Mouse (Mus musculus) midbrain, embryonic 15.5 days (tissue): ENCODE results near the gene Clk2. TPM values are rescaled to one million over a fixed set of nuclear protein-coding genes. Genes with fewer than 3 reads are reported as not detected.

Source experiments
- ATAC-seq: fragments of 200-750 bp; cut with Nextera tagmentation; replicated peaks from 2 replicates; pipeline ENCODE4 v1.8.0; 2017; ENCODE audit warnings: moderate TSS enrichment
- H3K27ac ChIP-seq: fragments of 300-500 bp; sonication (generic); 2 replicates; pipeline ENCODE4 v1.5.1; 2015; ENCODE audit warnings: mild to moderate bottlenecking, inconsistent platforms
- H3K27me3 ChIP-seq: fragments of 300-500 bp; sonication (generic); replicated peaks from 2 replicates; pipeline ENCODE4 v1.6.1; 2015; ENCODE audit warnings: inconsistent platforms
- H3K36me3 ChIP-seq: fragments of 300-500 bp; sonication (generic); replicated peaks from 2 replicates; pipeline ENCODE4 v1.6.1; 2015; ENCODE audit warnings: inconsistent platforms
- H3K4me1 ChIP-seq: fragments of 300-500 bp; sonication (generic); 2 replicates; pipeline ENCODE4 v1.6.1; 2015; ENCODE audit warnings: inconsistent platforms
- H3K4me2 ChIP-seq: fragments of 300-500 bp; sonication (generic); 2 replicates; pipeline ENCODE4 v1.6.1; 2015; ENCODE audit warnings: inconsistent platforms, mild to moderate bottlenecking, moderate library complexity
- H3K4me3 ChIP-seq: fragments of 300-500 bp; sonication (generic); 2 replicates; pipeline ENCODE4 v1.5.1; 2015; ENCODE audit warnings: mild to moderate bottlenecking, inconsistent platforms
- H3K9ac ChIP-seq: fragments of 300-500 bp; sonication (generic); 2 replicates; pipeline ENCODE4 v1.6.1; 2015; ENCODE audit warnings: mild to moderate bottlenecking, inconsistent platforms
- H3K9me3 ChIP-seq: fragments of 300-500 bp; sonication (generic); 2 replicates; pipeline ENCODE4 v1.6.1; 2016; ENCODE audit warnings: inconsistent platforms
- WGBS: fragments of 180-500 bp; shearing (Covaris S2); methylation state at CpG from one replicate; pipeline ENCODE4 v1.1.7; 2015; ENCODE audit warnings: mixed read lengths; 5-methylcytosine and 5-hydroxymethylcytosine counted together
- polyA plus RNA-seq: library from polyadenylated mRNA; unstranded; fragments of >200 nt; fragmentation: Nextera tagmentation; extraction: Ambion mirVana; gene quantifications from 2 replicates; pipeline ENCODE4 v1.2.1, GENCODE M21; 2015

The Clk2 gene
- polyA plus RNA-seq = 22.4 and 26.7 TPM in 2 replicates

- no peaks in the 10 kb centered on the region for H3K27me3 ChIP-seq
- peak within 1 kb of the TSS; percentile 61 for H3K4me2 ChIP-seq
- peak within 1 kb of the TSS; percentile 59 for H3K9ac ChIP-seq
- H3K36me3 ChIP-seq = peaks cover 10% of the 10 kb centered on the region; the same call in 1 of the 2 replicates
- H3K9me3 ChIP-seq = no peaks in the 10 kb centered on the region
- H3K4me3 ChIP-seq = peak within 1 kb of the TSS; percentile 59
- H3K27ac ChIP-seq = peak within 1 kb of the TSS; percentile 85
- under 1% methylated on average over 63 of the region's 79 CpGs for WGBS
- peak; percentile 96 for ATAC-seq
- peaks cover 24% of the 10 kb centered on the region for H3K4me1 ChIP-seq
These were observed at the start of gene Clk2 for GRCm38 (mm10) chr3:89164506-89165267. TSS of gene Clk2 (plus strand) at chr3:89164795.

GRCm38 (mm10) chr3:89115522-89115921, 49.1 kb upstream of the Clk2 start:
- Histone ChIP-seq H3K36me3 (no peaks in the 10 kb centered on the region), H3K4me3 (no peak overlapping the region), H3K9me3 (no peaks in the 10 kb centered on the region), H3K27me3 (no peaks in the 10 kb centered on the region), H3K9ac (no peak overlapping the region), H3K4me2 (no peak overlapping the region), H3K4me1 (no peaks in the 10 kb centered on the region), H3K27ac (no peak overlapping the region)
- ATAC-seq = no peak
- WGBS = 11% methylated on average over 2 of the region's 2 CpGs

DNA sequence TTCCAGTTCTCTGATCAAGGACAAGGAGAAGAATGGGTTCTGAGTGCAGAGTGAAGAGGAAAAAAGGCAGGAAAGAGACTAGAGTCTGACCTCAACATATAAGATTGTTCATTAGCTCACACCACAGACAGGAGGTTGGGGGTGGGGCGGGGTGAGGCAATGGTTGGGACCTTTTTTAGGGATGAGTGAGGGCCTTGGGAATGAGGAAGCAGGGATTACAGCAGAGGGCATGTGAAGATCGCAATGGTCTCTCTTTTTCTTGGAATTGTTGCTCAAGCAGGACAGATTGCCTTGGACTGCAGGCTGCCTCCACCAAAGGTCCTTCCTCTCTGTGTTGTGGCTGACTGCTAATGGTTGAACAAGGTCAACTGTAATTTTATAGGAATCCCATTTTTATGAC, 41.3 kb upstream of the Clk2 start:
- Histone ChIP-seq H3K4me1 (no peaks in the 10 kb centered on the region), H3K4me3 (no peak overlapping the region), H3K27me3 (no peaks in the 10 kb centered on the region), H3K4me2 (no peak overlapping the region), H3K9ac (no peak overlapping the region), H3K9me3 (no peaks in the 10 kb centered on the region), H3K36me3 (no peaks in the 10 kb centered on the region), H3K27ac (no peak overlapping the region)
- WGBS = 81% methylated on average over 2 of the region's 2 CpGs
- ATAC-seq = no peak

DNA sequence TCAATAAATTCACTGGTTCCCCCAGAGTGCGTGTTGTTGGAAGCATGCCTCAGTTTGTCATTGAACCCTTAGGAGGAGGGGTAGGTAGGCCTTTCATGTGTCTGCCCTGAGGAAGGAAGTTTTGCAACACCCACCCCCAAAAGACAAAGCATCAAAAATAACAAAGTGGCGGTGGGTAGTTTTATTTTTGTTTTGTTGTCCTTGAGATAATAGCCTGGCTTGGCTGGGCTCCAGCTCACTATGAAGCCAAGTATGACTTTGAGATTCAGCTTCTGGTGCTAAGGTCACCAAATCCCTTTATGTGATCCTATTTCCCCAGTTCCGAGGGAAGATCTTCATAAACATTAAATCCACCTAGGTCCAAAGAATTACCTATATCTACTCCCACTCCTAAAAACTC, 40.4 kb upstream of the Clk2 start:
- H3K9ac ChIP-seq = no peak overlapping the region

DNA sequence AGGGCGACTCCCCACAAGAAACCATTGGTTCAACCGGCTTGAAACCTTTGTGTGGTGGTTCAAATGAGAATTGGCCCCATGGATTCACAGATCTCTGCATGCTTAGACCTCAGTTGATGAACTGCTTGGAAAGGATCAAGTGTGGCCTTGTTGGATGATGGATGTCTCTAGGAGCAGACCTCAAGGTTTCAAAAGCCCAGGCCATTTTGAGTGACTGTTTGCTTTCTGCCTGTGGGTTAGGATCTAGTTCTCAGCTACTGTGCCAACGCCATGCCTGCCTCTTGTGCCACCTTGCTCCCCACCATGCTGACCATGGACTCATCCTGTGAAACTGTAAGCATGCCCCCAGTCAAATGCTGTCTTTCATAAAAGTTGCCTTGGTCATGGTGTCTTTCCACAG, 38.6 kb upstream of the Clk2 start:
- Histone ChIP-seq H3K4me3 (no peak overlapping the region), H3K27ac (no peak overlapping the region), H3K27me3 (no peaks in the 10 kb centered on the region), H3K9me3 (no peaks in the 10 kb centered on the region), H3K36me3 (no peaks in the 10 kb centered on the region), H3K9ac (no peak overlapping the region), H3K4me2 (no peak overlapping the region), H3K4me1 (no peaks in the 10 kb centered on the region)
- 89% methylated on average over 3 of the region's 3 CpGs for WGBS
- no peak for ATAC-seq

More for the DNA sequence above, 40.4 kb upstream of the Clk2 start:
- H3K4me2 ChIP-seq = no peak overlapping the region
- no peaks in the 10 kb centered on the region for H3K4me1 ChIP-seq
- H3K4me3 ChIP-seq = no peak overlapping the region
- no peaks in the 10 kb centered on the region for H3K27me3 ChIP-seq
- no peaks in the 10 kb centered on the region for H3K36me3 ChIP-seq
- 77% methylated on average over 3 of the region's 3 CpGs for WGBS
- no peaks in the 10 kb centered on the region for H3K9me3 ChIP-seq
- ATAC-seq = no peak
- no peak overlapping the region for H3K27ac ChIP-seq

GRCm38 (mm10) chr3:89129908-89130307, 34.7 kb upstream of the Clk2 start:
- no peak overlapping the region for H3K4me3 ChIP-seq
- no peaks in the 10 kb centered on the region for H3K27me3 ChIP-seq
- H3K9me3 ChIP-seq = no peaks in the 10 kb centered on the region
- 96% methylated on average over 3 of the region's 3 CpGs for WGBS
- H3K9ac ChIP-seq = no peak overlapping the region
- no peak overlapping the region for H3K4me2 ChIP-seq
- H3K4me1 ChIP-seq = peaks cover 7% of the 10 kb centered on the region; the same call in 1 of the 2 replicates
- no peak for ATAC-seq
- no peaks in the 10 kb centered on the region for H3K36me3 ChIP-seq
- H3K27ac ChIP-seq = no peak overlapping the region

DNA sequence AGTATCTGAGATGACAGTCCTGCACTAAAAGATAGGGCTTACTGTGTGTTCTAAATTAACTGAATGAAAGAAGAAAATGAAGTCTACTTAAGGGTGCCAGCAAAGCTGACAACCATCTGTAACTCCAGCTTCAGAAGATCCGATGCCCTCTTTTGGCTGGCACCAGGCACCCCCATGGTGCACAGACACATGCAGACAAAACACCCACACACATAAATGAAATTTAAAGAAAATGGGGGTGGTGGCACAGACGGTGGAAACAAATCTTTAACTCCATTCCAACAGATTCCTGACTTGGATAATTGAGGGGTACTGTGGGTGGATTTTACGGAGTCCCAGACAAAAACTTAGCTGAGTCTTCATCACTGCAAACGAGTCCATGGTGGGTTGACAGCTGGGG, 32.8 kb upstream of the Clk2 start:
- Histone ChIP-seq H3K9me3 (no peaks in the 10 kb centered on the region), H3K9ac (peak overlapping the region; percentile 28; the same call in 1 of the 2 replicates), H3K27me3 (no peaks in the 10 kb centered on the region), H3K4me3 (no peak overlapping the region), H3K4me2 (peak overlapping the region; percentile 54), H3K27ac (no peak overlapping the region), H3K4me1 (peaks cover 7% of the 10 kb centered on the region; the same call in 1 of the 2 replicates), H3K36me3 (no peaks in the 10 kb centered on the region)
- WGBS = 47% methylated on average over 4 of the region's 4 CpGs
- no peak for ATAC-seq

GRCm38 (mm10) chr3:89132285-89133062, 32.1 kb upstream of the Clk2 start:
- WGBS = 14% methylated on average over 30 of the region's 30 CpGs
- peak; percentile 20; the same call in 1 of the 2 replicates for ATAC-seq

DNA sequence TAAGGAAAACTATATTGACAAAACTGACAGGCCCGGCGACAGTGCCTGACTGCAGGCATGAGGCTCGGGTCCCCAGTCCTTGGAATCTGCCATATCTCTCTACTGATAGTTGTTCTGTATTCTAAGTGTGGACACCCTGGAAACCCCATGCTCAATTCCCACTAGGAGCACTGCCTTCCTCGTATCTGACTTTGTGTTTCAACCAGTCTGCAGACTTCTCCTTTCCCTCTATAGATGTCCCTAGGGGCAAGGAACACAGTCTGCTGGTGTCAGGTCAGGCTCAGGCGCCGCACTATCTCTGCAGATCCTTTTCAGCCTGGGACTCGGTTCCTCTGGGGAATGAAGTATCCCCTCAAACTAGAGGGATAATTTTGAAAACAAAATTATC, 31.5 kb upstream of the Clk2 start:
- Histone ChIP-seq H3K9ac (no peak overlapping the region), H3K4me3 (no peak overlapping the region), H3K36me3 (no peaks in the 10 kb centered on the region), H3K4me2 (no peak overlapping the region), H3K4me1 (peaks cover 7% of the 10 kb centered on the region; the same call in 1 of the 2 replicates), H3K27me3 (no peaks in the 10 kb centered on the region), H3K27ac (no peak overlapping the region), H3K9me3 (no peaks in the 10 kb centered on the region)
- ATAC-seq = no peak
- WGBS = 83% methylated on average over 7 of the region's 7 CpGs

More at GRCm38 (mm10) chr3:89132285-89133062, 32.1 kb upstream of the Clk2 start:
- Histone ChIP-seq H3K4me1 (peaks cover 7% of the 10 kb centered on the region; the same call in 1 of the 2 replicates), H3K4me3 (peak overlapping the region; percentile 30), H3K36me3 (no peaks in the 10 kb centered on the region), H3K4me2 (peak overlapping the region; percentile 54), H3K27me3 (no peaks in the 10 kb centered on the region), H3K9ac (peak overlapping the region; percentile 28; the same call in 1 of the 2 replicates), H3K27ac (no peak overlapping the region), H3K9me3 (no peaks in the 10 kb centered on the region)

DNA sequence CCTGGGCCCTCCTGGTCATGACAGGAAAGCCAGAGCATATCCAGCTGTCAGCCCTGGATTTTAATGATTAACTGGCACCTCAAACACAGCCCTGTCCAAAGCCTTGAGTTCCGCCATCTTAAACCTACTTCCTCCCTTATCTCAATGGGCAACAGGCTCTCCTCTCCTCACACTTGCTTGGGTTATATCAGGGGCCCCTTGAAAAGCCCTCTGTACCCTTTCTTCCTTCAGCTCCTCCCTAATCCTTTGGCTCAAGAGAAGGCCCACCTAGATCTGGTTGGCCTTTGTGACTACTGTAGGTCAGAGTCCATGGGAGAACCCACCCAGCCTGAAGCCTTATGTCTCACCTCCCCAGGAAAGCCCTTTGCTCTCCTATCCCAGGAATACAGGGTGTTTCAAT, 30.8 kb upstream of the Clk2 start:
- H3K27ac ChIP-seq = no peak overlapping the region
- H3K27me3 ChIP-seq = no peaks in the 10 kb centered on the region
- no peak overlapping the region for H3K4me3 ChIP-seq
- no peak for ATAC-seq
- WGBS = 88% methylated on average over 1 of the region's 1 CpGs
- H3K4me1 ChIP-seq = peaks cover 7% of the 10 kb centered on the region; the same call in 1 of the 2 replicates
- no peak overlapping the region for H3K4me2 ChIP-seq
- no peaks in the 10 kb centered on the region for H3K9me3 ChIP-seq
- no peak overlapping the region for H3K9ac ChIP-seq
- no peaks in the 10 kb centered on the region for H3K36me3 ChIP-seq

- H3K27me3 ChIP-seq = no peaks in the 10 kb centered on the region
- no peaks in the 10 kb centered on the region for H3K9me3 ChIP-seq
- H3K9ac ChIP-seq = no peak within 1 kb of the TSS
- H3K4me1 ChIP-seq = peaks cover 7% of the 10 kb centered on the region; the same call in 1 of the 2 replicates
- no peak within 1 kb of the TSS for H3K4me3 ChIP-seq
- no peaks in the 10 kb centered on the region for H3K36me3 ChIP-seq
- no peak within 1 kb of the TSS for H3K27ac ChIP-seq
- no peak for ATAC-seq
- 75% methylated on average over 3 of the region's 3 CpGs for WGBS
- H3K4me2 ChIP-seq = no peak within 1 kb of the TSS
These were observed 28.6 kb upstream of the Clk2 start, which contains the start of gene Pklr for GRCm38 (mm10) chr3:89135958-89136357. TSS of gene Pklr (plus strand) at chr3:89136142.

DNA sequence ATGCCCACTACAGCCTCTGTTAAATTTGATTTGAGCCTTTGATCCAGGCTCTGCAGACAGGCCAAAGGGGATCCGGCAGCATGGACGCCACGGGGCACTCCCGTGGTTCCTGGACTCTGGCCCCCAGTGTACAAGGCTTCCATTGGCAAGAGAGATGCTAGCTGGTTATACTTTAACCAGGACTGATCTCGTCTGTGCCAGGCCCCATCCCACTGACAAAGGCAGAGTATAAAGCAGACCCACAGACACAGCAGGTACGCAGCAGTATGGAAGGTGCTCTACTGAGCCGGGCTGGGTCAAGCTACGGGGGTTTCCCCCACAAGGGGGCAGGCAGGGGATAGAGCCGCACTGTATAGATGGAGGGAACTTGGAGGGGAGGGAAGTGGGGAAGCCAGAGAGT, 28.2 kb upstream of the Clk2 start:
- no peaks in the 10 kb centered on the region for H3K27me3 ChIP-seq
- no peak overlapping the region for H3K4me2 ChIP-seq
- no peak overlapping the region for H3K4me3 ChIP-seq
- no peaks in the 10 kb centered on the region for H3K36me3 ChIP-seq
- H3K27ac ChIP-seq = no peak overlapping the region
- no peaks in the 10 kb centered on the region for H3K9me3 ChIP-seq
- ATAC-seq = no peak
- no peak overlapping the region for H3K9ac ChIP-seq
- H3K4me1 ChIP-seq = peaks cover 7% of the 10 kb centered on the region; the same call in 1 of the 2 replicates
- 49% methylated on average over 9 of the region's 9 CpGs for WGBS
